Mouse (Mus musculus) lung, embryonic 16.5 days (tissue): ENCODE data around the gene Oxct2b. TPM values are rescaled to one million over a fixed set of nuclear protein-coding genes. Genes with fewer than 3 reads are reported as not detected.
A peak's percentile ranks its signal among the peaks of the same experiment; 100 is the strongest.

ENCODE experiments used
- ATAC-seq: fragments of 200-750 bp; cut with Nextera tagmentation; 2 replicates; pipeline ENCODE4 v1.8.0; 2017; ENCODE audit warnings: low read depth, mild to moderate bottlenecking, moderate library complexity
- H3K27ac ChIP-seq: fragments of 300-500 bp; sonication (generic); 2 replicates; pipeline ENCODE4 v1.5.1; 2014; ENCODE audit warnings: mild to moderate bottlenecking, control low read depth, low read length
- H3K27me3 ChIP-seq: fragments of 300-500 bp; sonication (generic); 2 replicates; pipeline ENCODE4 v1.6.1; 2014; ENCODE audit warnings: low read depth, low read length, mixed read lengths; ENCODE audit not compliant: control insufficient read depth, insufficient read depth
- H3K36me3 ChIP-seq: fragments of 300-500 bp; sonication (generic); 2 replicates; pipeline ENCODE4 v1.6.1; 2014; ENCODE audit warnings: low read length; ENCODE audit not compliant: control insufficient read depth, insufficient read depth
- H3K4me1 ChIP-seq: fragments of 300-500 bp; sonication (generic); replicated peaks from 2 replicates; pipeline ENCODE4 v1.6.1; 2014; ENCODE audit warnings: low read length, mixed read lengths; ENCODE audit not compliant: control insufficient read depth, insufficient read depth
- H3K4me2 ChIP-seq: fragments of 300-500 bp; sonication (generic); 2 replicates; pipeline ENCODE4 v1.6.1; 2014; ENCODE audit warnings: low read depth, low read length, control low read depth
- H3K4me3 ChIP-seq: fragments of 300-500 bp; sonication (generic); 2 replicates; pipeline ENCODE4 v1.5.1; 2014; ENCODE audit warnings: mild to moderate bottlenecking, low read length, control low read depth
- H3K9ac ChIP-seq: fragments of 300-500 bp; sonication (generic); 2 replicates; pipeline ENCODE4 v1.6.1; 2014; ENCODE audit warnings: low read length, control low read depth
- H3K9me3 ChIP-seq: fragments of 300-500 bp; sonication (generic); 2 replicates; pipeline ENCODE4 v1.6.1; 2016; ENCODE audit warnings: low read length; ENCODE audit not compliant: control insufficient read depth
- WGBS: fragments of 180-500 bp; shearing (Covaris S2); extraction: QIAGEN DNeasy Blood & Tissue Kit; methylation state at CpG from one replicate; pipeline ENCODE4 v1.1.7; 2014; 5-methylcytosine and 5-hydroxymethylcytosine counted together
- polyA plus RNA-seq: library from polyadenylated mRNA; unstranded; fragments of >200 nt; fragmentation: Nextera tagmentation; extraction: Ambion mirVana; gene quantifications from 2 replicates; pipeline ENCODE4 v1.2.1, GENCODE M21; 2015

Gene Oxct2b
- polyA plus RNA-seq: not detected in 2 replicates

- no peaks in the 10 kb centered on the region for H3K4me1 ChIP-seq
- no peak within 1 kb of the TSS for H3K9ac ChIP-seq
- H3K4me2 ChIP-seq: peak within 1 kb of the TSS; percentile 52
- peak; percentile 24; the same call in 1 of the 2 replicates for ATAC-seq
- no peak within 1 kb of the TSS for H3K27ac ChIP-seq
- WGBS: 6% methylated on average over 22 of the region's 22 CpGs
- no peaks in the 10 kb centered on the region for H3K9me3 ChIP-seq
- H3K27me3 ChIP-seq: peaks cover 15% of the 10 kb centered on the region
- peak within 1 kb of the TSS; percentile 24 for H3K4me3 ChIP-seq
- H3K36me3 ChIP-seq: no peaks in the 10 kb centered on the region
These were observed at the start of gene Oxct2b for GRCm38 (mm10) chr4:123116011-123116410. Gene Oxct2b, plus strand, starts transcription at chr4:123116266.

- Histone ChIP-seq H3K4me3 (no peak overlapping the region), H3K27ac (no peak overlapping the region), H3K9me3 (no peaks in the 10 kb centered on the region), H3K4me1 (no peaks in the 10 kb centered on the region; the same call in 1 of the 2 replicates), H3K36me3 (no peaks in the 10 kb centered on the region), H3K27me3 (no peaks in the 10 kb centered on the region), H3K9ac (no peak overlapping the region), H3K4me2 (no peak overlapping the region)
- 77% methylated on average over 6 of the region's 6 CpGs for WGBS
- ATAC-seq: no peak
These were observed 47.4 kb upstream of the Oxct2b start for GRCm38 (mm10) chr4:123068646-123069045.

- Histone ChIP-seq H3K4me2 (peak overlapping the region; percentile 44), H3K4me1 (no peaks in the 10 kb centered on the region; the same call in 1 of the 2 replicates), H3K9me3 (no peaks in the 10 kb centered on the region), H3K4me3 (no peak overlapping the region), H3K27me3 (no peaks in the 10 kb centered on the region), H3K27ac (peak overlapping the region; percentile 29), H3K36me3 (no peaks in the 10 kb centered on the region), H3K9ac (no peak overlapping the region)
- peak; percentile 92 for ATAC-seq
- 3% methylated on average over 13 of the region's 13 CpGs for WGBS
These were observed 44.6 kb upstream of the Oxct2b start for GRCm38 (mm10) chr4:123071266-123071966.

- no peaks in the 10 kb centered on the region for H3K4me1 ChIP-seq
- no peak overlapping the region for H3K4me3 ChIP-seq
- no peak overlapping the region for H3K27ac ChIP-seq
- no peaks in the 10 kb centered on the region for H3K9me3 ChIP-seq
- H3K4me2 ChIP-seq: no peak overlapping the region
- no peak overlapping the region for H3K9ac ChIP-seq
- no peaks in the 10 kb centered on the region; the same call in 1 of the 2 replicates for H3K27me3 ChIP-seq
- no peaks in the 10 kb centered on the region for H3K36me3 ChIP-seq
- ATAC-seq: no peak
- WGBS: 53% methylated on average over 8 of the region's 8 CpGs
These were observed 39.1 kb upstream of the Oxct2b start for GRCm38 (mm10) chr4:123076928-123077327.

GRCm38 (mm10) chr4:123078231-123078630 lies 37.8 kb upstream of the Oxct2b start:
- Histone ChIP-seq H3K9me3 (no peaks in the 10 kb centered on the region), H3K4me2 (no peak overlapping the region), H3K27ac (no peak overlapping the region), H3K4me1 (no peaks in the 10 kb centered on the region), H3K27me3 (no peaks in the 10 kb centered on the region; the same call in 1 of the 2 replicates), H3K9ac (no peak overlapping the region), H3K4me3 (no peak overlapping the region), H3K36me3 (no peaks in the 10 kb centered on the region)
- 52% methylated on average over 4 of the region's 4 CpGs for WGBS
- no peak for ATAC-seq

GRCm38 (mm10) chr4:123080791-123081190 lies 35.3 kb upstream of the Oxct2b start:
- Histone ChIP-seq H3K9me3 (no peaks in the 10 kb centered on the region), H3K27ac (no peak overlapping the region), H3K27me3 (no peaks in the 10 kb centered on the region; the same call in 1 of the 2 replicates), H3K4me3 (no peak overlapping the region), H3K4me2 (no peak overlapping the region), H3K36me3 (no peaks in the 10 kb centered on the region), H3K9ac (no peak overlapping the region), H3K4me1 (no peaks in the 10 kb centered on the region)
- ATAC-seq: peak; percentile 66
- 24% methylated on average over 13 of the region's 13 CpGs for WGBS

GRCm38 (mm10) chr4:123082283-123083163 lies 33.5 kb upstream of the Oxct2b start:
- WGBS: 72% methylated on average over 20 of the region's 20 CpGs
- H3K4me3 ChIP-seq: no peak overlapping the region
- H3K4me2 ChIP-seq: no peak overlapping the region
- H3K9ac ChIP-seq: no peak overlapping the region
- ATAC-seq: peak; percentile 58
- H3K36me3 ChIP-seq: no peaks in the 10 kb centered on the region
- H3K9me3 ChIP-seq: peaks cover 3% of the 10 kb centered on the region; the same call in 1 of the 2 replicates
- H3K27me3 ChIP-seq: no peaks in the 10 kb centered on the region; the same call in 1 of the 2 replicates
- no peak overlapping the region for H3K27ac ChIP-seq
- no peaks in the 10 kb centered on the region for H3K4me1 ChIP-seq

- peaks cover 3% of the 10 kb centered on the region; the same call in 1 of the 2 replicates for H3K9me3 ChIP-seq
- no peak for ATAC-seq
These were observed 32.7 kb upstream of the Oxct2b start for GRCm38 (mm10) chr4:123083323-123083902.

GRCm38 (mm10) chr4:123085290-123085689 lies 30.8 kb upstream of the Oxct2b start:
- no peak overlapping the region for H3K4me3 ChIP-seq
- no peaks in the 10 kb centered on the region for H3K4me1 ChIP-seq
- no peaks in the 10 kb centered on the region; the same call in 1 of the 2 replicates for H3K27me3 ChIP-seq
- 75% methylated on average over 2 of the region's 2 CpGs for WGBS
- H3K36me3 ChIP-seq: no peaks in the 10 kb centered on the region
- no peak overlapping the region for H3K4me2 ChIP-seq
- no peak overlapping the region for H3K27ac ChIP-seq
- ATAC-seq: no peak
- no peak overlapping the region for H3K9ac ChIP-seq
- H3K9me3 ChIP-seq: peaks cover 3% of the 10 kb centered on the region; the same call in 1 of the 2 replicates

More at GRCm38 (mm10) chr4:123083323-123083902, 32.7 kb upstream of the Oxct2b start:
- no peaks in the 10 kb centered on the region for H3K4me1 ChIP-seq
- WGBS: 55% methylated on average over 13 of the region's 13 CpGs
- no peaks in the 10 kb centered on the region; the same call in 1 of the 2 replicates for H3K27me3 ChIP-seq
- no peak overlapping the region for H3K27ac ChIP-seq
- H3K36me3 ChIP-seq: no peaks in the 10 kb centered on the region
- H3K4me2 ChIP-seq: no peak overlapping the region
- no peak overlapping the region for H3K9ac ChIP-seq
- no peak overlapping the region for H3K4me3 ChIP-seq
